Mouse (Mus musculus) neural tube, embryonic 14.5 days (tissue): ENCODE results near the gene Chmp6. TPM values are rescaled to one million over a fixed set of nuclear protein-coding genes. Genes with fewer than 3 reads are reported as not detected.

Experiments
- ATAC-seq: fragments of 200-750 bp; cut with Nextera tagmentation; 2 replicates; pipeline ENCODE4 v1.8.0; 2017; ENCODE audit warnings: low read depth, mild to moderate bottlenecking, moderate TSS enrichment, moderate library complexity
- H3K27ac ChIP-seq: fragments of 300-500 bp; sonication (generic); 2 replicates; pipeline ENCODE4 v1.5.1; 2014; ENCODE audit warnings: low read depth, mild to moderate bottlenecking, control low read depth, low read length, moderate library complexity, mixed read lengths
- H3K27me3 ChIP-seq: fragments of 300-500 bp; sonication (generic); 2 replicates; pipeline ENCODE4 v1.6.1; 2014; ENCODE audit warnings: low read length; ENCODE audit not compliant: control insufficient read depth, insufficient read depth
- H3K36me3 ChIP-seq: fragments of 300-500 bp; sonication (generic); 2 replicates; pipeline ENCODE4 v1.6.1; 2014; ENCODE audit warnings: low read length, mixed read lengths; ENCODE audit not compliant: control insufficient read depth, insufficient read depth
- H3K4me1 ChIP-seq: fragments of 300-500 bp; sonication (generic); 2 replicates; pipeline ENCODE4 v1.6.1; 2014; ENCODE audit warnings: low read length; ENCODE audit not compliant: control insufficient read depth, insufficient read depth
- H3K4me2 ChIP-seq: fragments of 300-500 bp; sonication (generic); 2 replicates; pipeline ENCODE4 v1.6.1; 2014; ENCODE audit warnings: mild to moderate bottlenecking, low read depth, low read length, control low read depth
- H3K4me3 ChIP-seq: fragments of 300-500 bp; sonication (generic); 2 replicates; pipeline ENCODE4 v1.5.1; 2014; ENCODE audit warnings: low read depth, low read length, control low read depth, mixed read lengths
- H3K9ac ChIP-seq: fragments of 300-500 bp; sonication (generic); replicated peaks from 2 replicates; pipeline ENCODE4 v1.6.1; 2014; ENCODE audit warnings: low read depth, mild to moderate bottlenecking, control low read depth, low read length, mixed read lengths
- H3K9me3 ChIP-seq: fragments of 300-500 bp; sonication (generic); 2 replicates; pipeline ENCODE4 v1.6.1; 2016; ENCODE audit warnings: low read length; ENCODE audit not compliant: control insufficient read depth
- WGBS: fragments of 180-500 bp; shearing (Covaris S2); extraction: QIAGEN DNeasy Blood & Tissue Kit; methylation state at CpG from one replicate; pipeline ENCODE4 v1.1.7; 2014; 5-methylcytosine and 5-hydroxymethylcytosine counted together
- polyA plus RNA-seq: library from polyadenylated mRNA; unstranded; fragments of >200 nt; fragmentation: Nextera tagmentation; extraction: Ambion mirVana; gene quantifications from 2 replicates; pipeline ENCODE4 v1.2.1, GENCODE M21; 2014

Gene Chmp6
- polyA plus RNA-seq, 1 experiment from 2014 or later, result 92.9 TPM

DNA sequence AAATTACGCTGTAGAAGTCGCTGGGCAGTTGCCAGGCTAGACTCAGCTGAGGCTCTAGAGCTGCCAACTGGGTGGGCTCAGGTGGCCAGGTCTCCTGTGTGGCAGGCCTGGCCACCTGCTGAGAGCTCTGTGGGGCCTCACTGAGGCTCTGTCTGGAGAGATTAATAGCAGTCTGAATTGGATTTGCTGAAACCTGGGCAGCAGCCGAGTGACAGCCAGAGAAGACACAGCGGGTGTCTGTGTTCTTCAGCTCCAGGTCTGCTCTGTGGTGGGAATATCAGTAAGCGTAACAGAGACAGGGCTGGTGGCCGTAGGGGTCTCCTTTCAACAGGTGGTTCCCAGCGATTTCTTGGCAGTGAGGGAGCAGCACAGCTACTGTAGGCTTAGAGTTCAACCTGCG is 54.2 kb downstream of the Chmp6 start:
- Histone ChIP-seq H3K4me2 (no peak overlapping the region), H3K36me3 (no peaks in the 10 kb centered on the region), H3K9me3 (no peaks in the 10 kb centered on the region), H3K4me3 (no peak overlapping the region), H3K27me3 (no peaks in the 10 kb centered on the region), H3K27ac (no peak overlapping the region), H3K4me1 (peaks cover 16% of the 10 kb centered on the region), H3K9ac (no peak overlapping the region)
- 60% methylated on average over 8 of the region's 8 CpGs for WGBS
- ATAC-seq, result no peak

DNA sequence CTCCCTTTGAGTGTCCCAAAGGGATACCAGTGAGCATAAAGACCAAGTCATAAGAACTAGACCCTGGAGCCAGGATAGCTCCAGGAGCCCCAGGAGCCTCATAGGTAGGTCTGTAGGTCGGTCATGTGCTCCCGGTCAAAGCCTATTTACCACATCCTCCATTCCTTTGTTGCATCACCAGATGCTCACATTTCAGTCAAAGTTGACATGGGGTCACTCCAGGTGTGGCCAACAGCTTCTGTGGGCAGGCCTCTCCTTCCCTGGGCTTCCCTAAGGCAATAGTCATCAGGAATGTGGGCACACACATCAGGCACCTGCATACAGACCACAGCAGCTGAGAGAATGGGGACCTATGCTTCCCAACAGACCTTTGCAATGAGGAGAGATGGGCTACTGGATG is 54.7 kb downstream of the Chmp6 start:
- Histone ChIP-seq H3K4me3 (no peak overlapping the region), H3K9me3 (no peaks in the 10 kb centered on the region), H3K36me3 (no peaks in the 10 kb centered on the region), H3K27ac (no peak overlapping the region), H3K4me1 (peaks cover 16% of the 10 kb centered on the region), H3K9ac (no peak overlapping the region), H3K4me2 (no peak overlapping the region), H3K27me3 (no peaks in the 10 kb centered on the region)
- ATAC-seq, result no peak
- WGBS, result 92% methylated on average over 2 of the region's 2 CpGs

Other genes starting within 250 kb of the Chmp6 start
- gene Baiap2, start 29.3 kb downstream of the Chmp6 start, polyA plus RNA-seq, result 12.6 and 13.7 TPM in 2 replicates
- 32.2 and 37.7 TPM in 2 replicates for gene Aatk, start 133.7 kb downstream of the Chmp6 start, polyA plus RNA-seq
- gene Cep131, start 173.4 kb downstream of the Chmp6 start, polyA plus RNA-seq, result 20.4 and 23.6 TPM in 2 replicates
- 20.7 and 21.1 TPM in 2 replicates for gene Tepsin, start 185.3 kb downstream of the Chmp6 start, polyA plus RNA-seq
- 49.1 and 61.5 TPM in 2 replicates for gene Ndufaf8, start 185.5 kb downstream of the Chmp6 start, polyA plus RNA-seq
- 78.8 and 90.6 TPM in 2 replicates for gene Slc38a10, start 237.9 kb downstream of the Chmp6 start, polyA plus RNA-seq